Mouse (Mus musculus) myocyte (in vitro differentiated cells): Measurements from ENCODE around the gene Rpl36.

ENCODE experiments used
- CEBPB ChIP-seq: IDR thresholded peaks from 2 replicates; pipeline ENCODE4 v1.6.1; 2011; ENCODE audit warnings: mild to moderate bottlenecking, moderate library complexity; ENCODE audit not compliant: poor library complexity, insufficient read depth, severe bottlenecking
- MAX ChIP-seq: IDR thresholded peaks from one replicate; pipeline ENCODE4 v1.6.1; 2011; ENCODE audit warnings: low read depth, mild to moderate bottlenecking, control low read depth
- MYOD1 ChIP-seq, 3 experiments: IDR thresholded peaks; one replicate each; pipeline ENCODE4 v1.6.1; 2011; ENCODE audit warnings: control low read depth in 2 of 3, low read depth in 2 of 3, mild to moderate bottlenecking in 2 of 3, moderate library complexity in 1 of 3; ENCODE audit not compliant: insufficient read length in 2 of 3, control insufficient read depth in 1 of 3
- MYOG ChIP-seq, 3 experiments: IDR thresholded peaks; one replicate each; pipeline ENCODE4 v1.6.1; 2011; ENCODE audit warnings: control low read depth in 2 of 3, low read depth in 2 of 3, mild to moderate bottlenecking in 2 of 3; ENCODE audit not compliant: insufficient read length in 2 of 3, control insufficient read depth in 1 of 3, insufficient read depth in 1 of 3
- POLR2A ChIP-seq: IDR thresholded peaks from one replicate; pipeline ENCODE4 v1.6.1; 2011; ENCODE audit warnings: low read depth, mild to moderate bottlenecking, control low read depth, moderate library complexity; ENCODE audit not compliant: insufficient read length
- POLR2AphosphoS2 ChIP-seq: IDR thresholded peaks from one replicate; pipeline ENCODE4 v1.6.1; 2011; ENCODE audit warnings: low read depth, control low read depth; ENCODE audit not compliant: insufficient read length
- REST ChIP-seq: IDR thresholded peaks from one replicate; pipeline ENCODE4 v1.6.1; 2011; ENCODE audit warnings: mild to moderate bottlenecking, control low read depth, moderate library complexity; ENCODE audit not compliant: insufficient read depth, insufficient read length
- SRF ChIP-seq: IDR thresholded peaks from one replicate; pipeline ENCODE4 v1.6.1; 2011; ENCODE audit warnings: low read depth; ENCODE audit not compliant: control insufficient read depth, insufficient read length
- TCF12 ChIP-seq: IDR thresholded peaks from one replicate; pipeline ENCODE4 v1.6.1; 2011; ENCODE audit warnings: mild to moderate bottlenecking, control low read depth; ENCODE audit not compliant: poor library complexity, insufficient read depth, severe bottlenecking
- USF1 ChIP-seq: IDR thresholded peaks from one replicate; pipeline ENCODE4 v1.6.1; 2011; ENCODE audit warnings: low read depth, mild to moderate bottlenecking, control low read depth, moderate library complexity

- TF ChIP-seq MYOG (IDR thresholded peaks at IDR 0.05; ENCODE audit: control insufficient read depth in 1 of 3, insufficient read depth in 1 of 3, insufficient read length in 2 of 3, low read depth in 2 of 3) (no peak), POLR2A (peak; percentile 42), POLR2AphosphoS2 (peak; percentile 8), MAX (no peak), SRF (no peak), TCF12 (no peak), MYOD1 (IDR thresholded peaks at IDR 0.05; ENCODE audit: control insufficient read depth in 1 of 3, insufficient read length in 2 of 3, low read depth in 2 of 3) (no peak), CEBPB (no peak), REST (no peak), USF1 (no peak)
Observed at GRCm38 (mm10) chr17:56617628-56618027, 4.4 kb downstream of the Rpl36 start.
